Mouse (Mus musculus): ENCODE results near the gene Arhgef3. TPM values are rescaled to one million over a fixed set of nuclear protein-coding genes. Genes with fewer than 3 reads are reported as not detected.

The Arhgef3 gene
- polyA plus RNA-seq, 1 experiment, result 2.6 TPM

DNA sequence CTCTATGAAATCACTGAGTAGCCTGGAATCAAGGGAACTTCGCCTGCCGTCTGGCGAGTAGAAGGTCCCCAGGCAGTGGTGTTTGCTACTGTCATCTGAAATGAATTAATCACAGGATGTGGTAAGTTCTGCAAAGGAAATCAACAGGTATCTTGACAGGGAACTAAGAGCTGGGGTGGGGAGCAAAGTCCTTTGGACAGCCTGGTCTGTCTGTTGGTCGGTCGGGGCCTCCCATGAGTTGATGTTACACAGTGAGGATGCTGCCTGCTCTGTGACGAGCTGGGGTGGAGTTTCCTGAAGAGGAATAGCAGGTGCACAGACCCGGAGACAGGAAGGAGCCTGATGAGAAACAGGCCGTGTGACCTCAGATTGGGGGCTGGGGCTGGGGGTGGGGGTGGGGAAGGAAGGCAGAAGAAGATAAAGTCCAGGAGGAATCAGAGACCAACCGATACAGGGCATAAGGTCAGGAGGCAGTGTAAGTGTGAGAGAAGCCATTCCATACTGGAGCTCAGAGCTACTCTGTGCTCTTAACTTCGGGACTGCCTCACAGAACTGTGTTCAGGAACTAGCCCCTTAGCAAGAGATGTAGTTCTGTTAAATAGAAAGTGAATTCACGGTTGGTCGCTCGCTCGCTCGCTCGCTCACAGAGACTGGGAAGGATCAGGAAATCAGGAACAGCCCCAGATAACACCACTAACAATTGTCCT, 114.9 kb downstream of the Arhgef3 start:
- H3K27me3 ChIP-seq (ENCODE audit: control insufficient read depth, insufficient read depth, low read length, poor library complexity, severe bottlenecking), result no peaks in the 10 kb centered on the region
- peaks cover 1% of the 10 kb centered on the region for H3K4me1 ChIP-seq (ENCODE audit: control insufficient read depth, insufficient read depth, low read length)
- no peak overlapping the region for H3K27ac ChIP-seq (ENCODE audit: insufficient read depth, low read length)
- TF ChIP-seq EP300 (IDR thresholded peaks at IDR 0.05; ENCODE audit: insufficient read depth, low read depth, low read length), result no peak
- TF ChIP-seq POLR2A (IDR thresholded peaks at IDR 0.05; ENCODE audit: insufficient read depth, low read length), result no peak
- TF ChIP-seq CTCF (IDR thresholded peaks at IDR 0.05; ENCODE audit: low read depth, low read length), result no peak
- H3K36me3 ChIP-seq (ENCODE audit: control insufficient read depth, insufficient read depth, low read length, poor library complexity, severe bottlenecking), result no peaks in the 10 kb centered on the region
- no peak overlapping the region for H3K9ac ChIP-seq (ENCODE audit: low read depth, poor library complexity, severe bottlenecking)
- no peak overlapping the region for H3K4me3 ChIP-seq (ENCODE audit: low read depth, low read length)
- H3K9me3 ChIP-seq (replicated peaks; ENCODE audit: control insufficient read depth, insufficient read depth, low read length, poor library complexity, severe bottlenecking), result no peaks in the 10 kb centered on the region

DNA sequence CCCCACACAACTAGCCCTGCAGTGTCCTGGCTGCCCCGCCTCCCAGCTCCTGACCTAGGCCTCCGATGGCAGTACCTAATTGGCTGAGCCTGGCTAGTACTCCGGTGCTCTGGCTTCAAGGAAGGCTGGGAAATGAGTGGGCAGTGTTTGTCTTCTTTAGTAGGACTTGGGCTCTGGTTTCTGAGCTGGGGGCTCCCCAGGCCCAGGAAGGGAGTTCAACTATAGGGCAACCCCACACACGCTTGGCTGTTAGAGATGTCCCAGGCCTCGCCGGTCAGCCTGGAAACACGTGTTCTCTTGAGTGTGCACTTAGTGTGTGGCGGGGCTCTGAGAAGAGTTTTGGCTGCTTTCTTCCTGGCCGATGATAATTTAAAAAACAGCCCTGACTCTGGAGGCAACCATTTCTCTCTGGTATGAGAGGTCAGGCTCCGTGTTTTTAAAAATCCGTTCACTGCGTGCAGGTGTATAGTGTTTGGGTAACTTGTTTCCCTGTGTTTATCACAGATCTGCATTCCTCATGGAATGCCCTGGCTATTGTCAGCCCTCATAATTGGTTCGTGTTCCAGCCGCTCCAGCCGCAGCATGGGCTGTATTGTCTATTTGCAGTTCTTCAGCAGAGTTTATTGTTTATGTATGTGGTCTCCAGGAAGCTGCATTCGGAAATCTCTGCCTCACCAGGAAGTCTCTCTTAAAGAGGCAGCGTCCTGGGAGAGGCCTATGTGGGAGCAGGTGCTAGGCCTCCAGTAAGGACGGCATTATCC, 115.7 kb downstream of the Arhgef3 start:
- TF ChIP-seq CTCF (IDR thresholded peaks at IDR 0.05; ENCODE audit: low read depth, low read length) (no peak), POLR2A (IDR thresholded peaks at IDR 0.05; ENCODE audit: insufficient read depth, low read length) (no peak), EP300 (IDR thresholded peaks at IDR 0.05; ENCODE audit: insufficient read depth, low read depth, low read length) (no peak)
- H3K4me1 ChIP-seq (ENCODE audit: control insufficient read depth, insufficient read depth, low read length), result peaks cover 1% of the 10 kb centered on the region
- no peaks in the 10 kb centered on the region for H3K36me3 ChIP-seq (ENCODE audit: control insufficient read depth, insufficient read depth, low read length, poor library complexity, severe bottlenecking)
- H3K4me3 ChIP-seq (ENCODE audit: low read depth, low read length), result no peak overlapping the region
- no peak overlapping the region for H3K9ac ChIP-seq (ENCODE audit: low read depth, poor library complexity, severe bottlenecking)
- no peak overlapping the region for H3K27ac ChIP-seq (ENCODE audit: insufficient read depth, low read length)
- H3K9me3 ChIP-seq (replicated peaks; ENCODE audit: control insufficient read depth, insufficient read depth, low read length, poor library complexity, severe bottlenecking), result no peaks in the 10 kb centered on the region
- H3K27me3 ChIP-seq (ENCODE audit: control insufficient read depth, insufficient read depth, low read length, poor library complexity, severe bottlenecking), result no peaks in the 10 kb centered on the region

DNA sequence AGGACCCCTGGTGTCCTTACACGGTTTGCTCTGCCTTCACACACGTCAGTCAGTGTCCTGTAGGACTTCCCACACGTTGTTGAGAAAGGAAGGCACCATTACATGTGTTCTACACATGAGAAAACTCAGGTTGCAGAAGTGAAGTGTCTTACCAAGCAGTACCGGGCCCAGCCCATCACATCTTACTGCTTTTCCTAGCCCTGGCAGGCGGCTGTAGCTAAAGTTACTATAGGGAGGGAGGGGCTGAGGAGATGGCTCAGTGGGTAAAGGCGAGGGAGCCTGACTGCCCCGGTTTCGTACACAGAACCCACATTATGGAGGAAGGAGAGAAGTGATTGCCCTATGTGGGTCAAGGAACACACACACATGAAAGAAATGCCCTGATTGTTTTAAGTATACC, 116.8 kb downstream of the Arhgef3 start:
- TF ChIP-seq POLR2A (IDR thresholded peaks at IDR 0.05; ENCODE audit: insufficient read depth, low read length) (no peak), CTCF (IDR thresholded peaks at IDR 0.05; ENCODE audit: low read depth, low read length) (no peak), EP300 (IDR thresholded peaks at IDR 0.05; ENCODE audit: insufficient read depth, low read depth, low read length) (no peak)
- Histone ChIP-seq H3K4me3 (ENCODE audit: low read depth, low read length) (no peak overlapping the region), H3K4me1 (ENCODE audit: control insufficient read depth, insufficient read depth, low read length) (peaks cover 1% of the 10 kb centered on the region), H3K27ac (ENCODE audit: insufficient read depth, low read length) (no peak overlapping the region), H3K9ac (ENCODE audit: low read depth, poor library complexity, severe bottlenecking) (no peak overlapping the region), H3K27me3 (ENCODE audit: control insufficient read depth, insufficient read depth, low read length, poor library complexity, severe bottlenecking) (no peaks in the 10 kb centered on the region), H3K36me3 (ENCODE audit: control insufficient read depth, insufficient read depth, low read length, poor library complexity, severe bottlenecking) (no peaks in the 10 kb centered on the region), H3K9me3 (replicated peaks; ENCODE audit: control insufficient read depth, insufficient read depth, low read length, poor library complexity, severe bottlenecking) (no peaks in the 10 kb centered on the region)

DNA sequence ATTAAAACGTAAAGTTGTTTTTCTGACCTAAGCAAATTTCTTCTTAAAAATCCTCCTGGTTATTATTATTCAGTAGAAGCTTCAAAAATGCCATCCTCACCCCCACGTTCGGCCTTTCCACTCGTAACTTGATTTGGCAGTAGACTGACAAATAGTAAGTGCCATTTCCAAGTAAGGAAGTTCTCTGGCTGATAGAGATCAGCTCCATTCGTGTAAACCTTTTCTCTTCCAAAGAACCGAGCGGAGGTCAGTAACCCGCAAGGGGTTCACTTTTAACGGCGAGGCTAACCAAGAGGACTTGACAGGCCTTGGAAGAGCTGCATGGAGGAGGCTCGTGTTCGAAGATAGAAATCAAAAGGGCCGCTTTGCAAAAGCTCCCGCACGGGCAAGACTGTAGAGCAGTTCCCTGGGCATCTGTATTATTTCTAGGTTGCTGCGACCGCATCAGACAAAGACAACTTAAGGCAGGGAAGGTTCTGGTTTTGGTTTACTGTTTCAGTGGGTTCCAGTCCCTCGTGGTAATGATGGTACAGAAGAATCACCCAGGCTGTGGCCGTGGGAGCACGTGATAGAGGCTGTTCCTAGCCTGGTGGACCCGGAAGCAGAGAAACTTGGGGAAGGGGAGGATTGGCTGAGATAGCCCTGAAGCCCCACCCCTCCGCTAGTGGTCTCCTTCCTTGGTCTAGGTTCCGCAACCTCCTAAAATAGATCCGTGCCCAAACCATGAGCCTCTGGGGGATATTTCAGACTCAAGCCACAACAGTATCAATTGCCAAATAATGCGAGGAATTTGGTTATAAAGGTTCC, 117.5 kb downstream of the Arhgef3 start:
- H3K4me1 ChIP-seq (ENCODE audit: control insufficient read depth, insufficient read depth, low read length), result peaks cover 1% of the 10 kb centered on the region
- no peaks in the 10 kb centered on the region for H3K27me3 ChIP-seq (ENCODE audit: control insufficient read depth, insufficient read depth, low read length, poor library complexity, severe bottlenecking)
- no peak overlapping the region for H3K4me3 ChIP-seq (ENCODE audit: low read depth, low read length)
- no peaks in the 10 kb centered on the region for H3K9me3 ChIP-seq (replicated peaks; ENCODE audit: control insufficient read depth, insufficient read depth, low read length, poor library complexity, severe bottlenecking)
- H3K36me3 ChIP-seq (ENCODE audit: control insufficient read depth, insufficient read depth, low read length, poor library complexity, severe bottlenecking), result no peaks in the 10 kb centered on the region
- no peak overlapping the region for H3K27ac ChIP-seq (ENCODE audit: insufficient read depth, low read length)
- no peak for TF ChIP-seq CTCF (IDR thresholded peaks at IDR 0.05; ENCODE audit: low read depth, low read length)
- TF ChIP-seq POLR2A (IDR thresholded peaks at IDR 0.05; ENCODE audit: insufficient read depth, low read length), result no peak
- no peak for TF ChIP-seq EP300 (IDR thresholded peaks at IDR 0.05; ENCODE audit: insufficient read depth, low read depth, low read length)
- no peak overlapping the region for H3K9ac ChIP-seq (ENCODE audit: low read depth, poor library complexity, severe bottlenecking)

DNA sequence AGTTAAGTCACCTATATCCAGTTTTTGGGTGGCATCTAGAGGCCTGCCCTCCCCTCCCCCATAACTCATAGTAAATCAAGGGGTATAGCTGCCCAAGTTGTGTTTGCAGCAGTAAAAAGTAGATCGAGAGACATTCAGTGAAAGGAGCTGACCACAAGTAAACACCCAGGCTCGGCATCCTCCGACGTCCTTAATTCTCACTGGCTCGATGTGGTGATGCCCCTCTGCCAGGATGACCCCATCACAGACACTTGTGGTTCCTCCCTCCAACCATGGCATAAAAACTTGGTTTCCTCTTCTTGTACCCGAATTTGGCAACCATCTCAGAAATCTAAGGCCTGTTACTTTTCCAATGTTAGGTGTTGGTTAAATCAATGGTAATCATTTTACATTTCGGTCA, 118.4 kb downstream of the Arhgef3 start:
- Histone ChIP-seq H3K27me3 (ENCODE audit: control insufficient read depth, insufficient read depth, low read length, poor library complexity, severe bottlenecking) (no peaks in the 10 kb centered on the region), H3K4me3 (ENCODE audit: low read depth, low read length) (no peak overlapping the region), H3K4me1 (ENCODE audit: control insufficient read depth, insufficient read depth, low read length) (peaks cover 1% of the 10 kb centered on the region), H3K27ac (ENCODE audit: insufficient read depth, low read length) (no peak overlapping the region), H3K36me3 (ENCODE audit: control insufficient read depth, insufficient read depth, low read length, poor library complexity, severe bottlenecking) (no peaks in the 10 kb centered on the region), H3K9ac (ENCODE audit: low read depth, poor library complexity, severe bottlenecking) (no peak overlapping the region), H3K9me3 (replicated peaks; ENCODE audit: control insufficient read depth, insufficient read depth, low read length, poor library complexity, severe bottlenecking) (no peaks in the 10 kb centered on the region)
- TF ChIP-seq CTCF (IDR thresholded peaks at IDR 0.05; ENCODE audit: low read depth, low read length) (no peak), POLR2A (IDR thresholded peaks at IDR 0.05; ENCODE audit: insufficient read depth, low read length) (no peak), EP300 (IDR thresholded peaks at IDR 0.05; ENCODE audit: insufficient read depth, low read depth, low read length) (no peak)
